Mouse (Mus musculus) left cerebral cortex, postnatal 36 days (tissue): ENCODE results near the gene Gm4907. TPM values are rescaled to one million over a fixed set of nuclear protein-coding genes. Genes with fewer than 3 reads are reported as not detected.
"Not testable (repeated sequence)": the region's sequence is repeated elsewhere in the genome, so short reads cannot be mapped to it uniquely, and the experiment has no call there.

Source experiments
- DNase-seq, 2 experiments: peaks; one replicate each; pipeline ENCODE4 v3.0.0; 2021 to 2022; ENCODE audit warnings: low spot score in 2 of 2, mixed read lengths in 1 of 2
- intact Hi-C: fragments of 180-260 bp; cut with DNase I; formaldehyde crosslinking; loops from one replicate; pipeline ENCODE4 v1.15.1; 2025
- total RNA-seq, 2 experiments: library from RNA; stranded (reverse); gene quantifications; 2 replicates each; pipeline ENCODE4 v1.2.3; 2021

Gm4907 gene
- total RNA-seq = not detected

DNA sequence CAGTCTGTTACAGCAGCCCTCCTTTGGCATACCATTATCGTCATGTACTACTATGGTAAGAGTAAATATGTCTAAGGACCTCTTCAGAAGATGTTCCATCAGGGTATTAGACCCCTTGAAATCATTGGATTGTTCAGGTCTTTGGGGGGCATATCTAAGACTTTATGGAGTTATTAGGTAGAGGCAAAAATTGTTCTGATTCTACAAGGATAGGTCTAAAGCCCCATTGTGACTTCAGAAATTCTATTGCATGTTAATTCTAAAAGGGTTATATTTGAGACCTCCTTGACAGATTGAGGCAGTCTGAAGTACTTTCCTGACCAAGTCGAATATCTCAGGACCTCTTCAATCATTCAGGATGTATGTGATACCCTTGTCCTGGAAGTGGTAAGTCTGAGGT lies at the start of gene Gm4907:
Gm4907 (plus strand) TSS at position 301 of the 400 bp plus-strand sequence.
- DNase-seq, intact Hi-C loops: not testable (repeated sequence)

- intact Hi-C loops, DNase-seq: not testable (repeated sequence)
These were observed 48.6 kb upstream of the Gm4907 start for GRCm38 (mm10) chrX:23833784-23834183.

DNA sequence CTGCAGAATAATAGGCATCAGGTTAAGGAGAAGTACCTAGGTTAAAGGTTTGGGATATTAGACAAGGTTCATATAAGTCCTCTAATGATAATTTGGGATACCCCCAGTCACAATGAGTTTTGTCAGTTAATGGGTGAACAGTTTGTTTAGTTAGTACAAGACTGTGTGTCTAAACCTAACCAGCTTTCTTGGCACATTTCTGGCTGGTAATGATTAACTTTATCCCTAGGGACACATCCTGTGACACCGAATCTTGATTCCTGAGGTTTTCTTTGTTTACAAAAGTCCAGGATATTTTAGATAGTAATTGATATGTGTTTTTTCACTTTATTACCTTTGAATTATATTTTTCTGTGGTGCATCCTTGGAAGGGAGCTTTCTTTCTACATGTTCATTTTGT lies 41.4 kb upstream of the Gm4907 start:
- no peak for DNase-seq
- intact Hi-C loops = no loop called here

DNA sequence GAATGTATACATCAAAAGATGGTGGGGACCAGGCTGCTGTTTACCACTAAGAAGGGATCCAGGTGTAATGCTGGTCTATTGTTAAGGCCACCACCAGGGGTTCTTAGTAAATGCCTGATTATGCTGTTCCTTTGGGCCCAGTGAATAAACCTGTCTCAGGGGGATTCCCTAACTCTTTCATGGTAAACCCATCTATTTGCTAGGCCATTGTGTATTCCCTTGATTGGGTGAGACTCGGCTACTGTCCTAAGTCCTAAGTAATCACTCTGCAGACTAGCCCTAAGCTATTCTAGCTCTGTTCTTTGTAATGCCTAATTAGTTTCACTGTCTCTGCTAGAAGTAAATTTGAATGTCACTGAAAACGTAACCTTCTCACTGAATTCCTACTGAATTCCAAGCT lies 71.8 kb downstream of the Gm4907 start:
- no peak for DNase-seq
- intact Hi-C loops = no loop called here

Other genes starting within 250 kb of the Gm4907 start
- gene Wdr44, start 189.5 kb upstream of the Gm4907 start, total RNA-seq = 10 to 100 TPM; 22.0 to 23.2 TPM
- gene Gm4985, start 76.4 kb downstream of the Gm4907 start, total RNA-seq = not detected